Mouse (Mus musculus) frontal cortex, postnatal 25 days (tissue): Measurements from ENCODE around the gene Socs7.

Source experiments
- DNase-seq, 2 experiments: peaks; one replicate each; pipeline ENCODE4 v3.0.0; 2022; ENCODE audit warnings: low spot score in 2 of 2

The Socs7 gene

GRCm38 (mm10) chr11:97343175-97343574 lies 19.2 kb upstream of the Socs7 start:
- no peak for DNase-seq

- no peak for DNase-seq
Measured at GRCm38 (mm10) chr11:97343619-97344018, 18.7 kb upstream of the Socs7 start.

- DNase-seq = no peak
Measured at GRCm38 (mm10) chr11:97345446-97345845, 16.9 kb upstream of the Socs7 start.

GRCm38 (mm10) chr11:97346383-97346782 lies 16.0 kb upstream of the Socs7 start:
- no peak for DNase-seq

GRCm38 (mm10) chr11:97347291-97347690 lies 15.1 kb upstream of the Socs7 start:
- no peak for DNase-seq

GRCm38 (mm10) chr11:97350035-97350434 lies 12.3 kb upstream of the Socs7 start:
- peak; percentile 40 to 44 for DNase-seq

- DNase-seq = no peak
Measured at GRCm38 (mm10) chr11:97352027-97352684, 10.2 kb upstream of the Socs7 start, which contains the start of gene Gpr179. TSS of gene Gpr179 (minus strand) at chr11:97352077.

GRCm38 (mm10) chr11:97352935-97353597 lies 9.3 kb upstream of the Socs7 start:
- no peak for DNase-seq

GRCm38 (mm10) chr11:97354646-97355045 lies 7.7 kb upstream of the Socs7 start:
- DNase-seq = no peak

- DNase-seq = no peak
Measured at GRCm38 (mm10) chr11:97355247-97355646, 7.1 kb upstream of the Socs7 start.

GRCm38 (mm10) chr11:97357663-97358062 lies 4.7 kb upstream of the Socs7 start:
- peak; percentile 58 to 72 for DNase-seq

GRCm38 (mm10) chr11:97362649-97362942 lies 245 bp downstream of the Socs7 start:
- peak in 1 of 2 experiments; percentile 22 for DNase-seq

- DNase-seq = peak in 1 of 2 experiments; percentile 25
Measured at GRCm38 (mm10) chr11:97362943-97363643, 742 bp downstream of the Socs7 start.

- DNase-seq = no peak
Measured at GRCm38 (mm10) chr11:97363644-97363995, 1.3 kb downstream of the Socs7 start.

- DNase-seq = no peak
Measured at GRCm38 (mm10) chr11:97365556-97365955, 3.2 kb downstream of the Socs7 start.

GRCm38 (mm10) chr11:97368501-97368900 lies 6.2 kb downstream of the Socs7 start:
- DNase-seq = no peak

- peak in 1 of 2 experiments; percentile 42 for DNase-seq
Measured at GRCm38 (mm10) chr11:97370329-97371091, 8.2 kb downstream of the Socs7 start.

- DNase-seq = no peak
Measured at GRCm38 (mm10) chr11:97372159-97372864, 10.0 kb downstream of the Socs7 start.

GRCm38 (mm10) chr11:97373402-97373801 lies 11.1 kb downstream of the Socs7 start:
- DNase-seq = no peak

- DNase-seq = no peak
Measured at GRCm38 (mm10) chr11:97380036-97380435, 17.7 kb downstream of the Socs7 start.

GRCm38 (mm10) chr11:97383017-97383416 lies 20.7 kb downstream of the Socs7 start:
- no peak for DNase-seq

- no peak for DNase-seq
Measured at GRCm38 (mm10) chr11:97383764-97384163, 21.4 kb downstream of the Socs7 start.
